Mouse (Mus musculus): Measurements from ENCODE around the gene Ptges2. TPM values are rescaled to one million over a fixed set of nuclear protein-coding genes. Genes with fewer than 3 reads are reported as not detected.
A peak's percentile ranks its signal among the peaks of the same experiment; 100 is the strongest.

Gene Ptges2
- polyA plus RNA-seq, 2 experiments: 11.4 to 11.6 TPM

GRCm38 (mm10) chr2:32404663-32405062 lies 9.0 kb downstream of the Ptges2 start:
- no peak overlapping the region for H3K27ac ChIP-seq
- no peaks in the 10 kb centered on the region for H3K9me3 ChIP-seq (ENCODE audit: control insufficient read depth, low read length)
- TF ChIP-seq EP300 (IDR thresholded peaks at IDR 0.05; ENCODE audit: low read depth) (no peak), CTCF (IDR thresholded peaks at IDR 0.05; ENCODE audit: low read depth) (peak; percentile 100)
- no peak overlapping the region for H3K4me2 ChIP-seq (ENCODE audit: low read depth)
- 0 out of 4 replicates have a peak, but pooled peaks cover 0 to 2% of the 10 kb centered on the region in 2 experiments for H3K4me1 ChIP-seq (replicated peaks; ENCODE audit: control insufficient read depth in 2 of 2, insufficient read depth in 2 of 2, low read length in 1 of 2)
- 13% methylated on average over 2 of the region's 2 CpGs for WGBS (ENCODE audit: insufficient replicate concordance)
- no peaks in the 10 kb centered on the region for H3K27me3 ChIP-seq (ENCODE audit: control insufficient read depth, insufficient read depth, low read length)
- DNase-seq (ENCODE audit: low read depth in 3 of 3, low spot score in 3 of 3) (peak; percentile 89 to 95 (median 95)), ATAC-seq (ENCODE audit: insufficient read depth) (peak; percentile 36; the same call in 1 of the 2 replicates)
- no peak overlapping the region for H3K4me3 ChIP-seq (ENCODE audit: insufficient read depth in 1 of 2, low read depth in 2 of 2, low read length in 2 of 2)
- no peak overlapping the region for H3K9ac ChIP-seq (replicated peaks)
- H3K36me3 ChIP-seq (replicated peaks; ENCODE audit: control insufficient read depth, insufficient read depth, low read depth): no peaks in the 10 kb centered on the region

GRCm38 (mm10) chr2:32407144-32407824 lies 11.6 kb downstream of the Ptges2 start:
- no peak overlapping the region for H3K9ac ChIP-seq (replicated peaks)
- 0 out of 4 replicates have a peak, but pooled peaks cover 0 to 2% of the 10 kb centered on the region in 2 experiments for H3K4me1 ChIP-seq (replicated peaks; ENCODE audit: control insufficient read depth in 2 of 2, insufficient read depth in 2 of 2, low read length in 1 of 2)
- TF ChIP-seq CTCF (IDR thresholded peaks at IDR 0.05; ENCODE audit: low read depth): no peak
- TF ChIP-seq EP300 (IDR thresholded peaks at IDR 0.05; ENCODE audit: low read depth): no peak
- no peaks in the 10 kb centered on the region for H3K36me3 ChIP-seq (replicated peaks; ENCODE audit: control insufficient read depth, insufficient read depth, low read depth)
- H3K27ac ChIP-seq: no peak overlapping the region
- DNase-seq (ENCODE audit: low read depth in 3 of 3, low spot score in 3 of 3) (no peak), ATAC-seq (ENCODE audit: insufficient read depth) (no peak)
- no peak overlapping the region for H3K4me3 ChIP-seq (ENCODE audit: insufficient read depth in 1 of 2, low read depth in 2 of 2, low read length in 2 of 2)
- no peaks in the 10 kb centered on the region for H3K27me3 ChIP-seq (ENCODE audit: control insufficient read depth, insufficient read depth, low read length)
- 64% methylated on average over 7 of the region's 7 CpGs for WGBS (ENCODE audit: insufficient replicate concordance)
- no peaks in the 10 kb centered on the region for H3K9me3 ChIP-seq (ENCODE audit: control insufficient read depth, low read length)
- no peak overlapping the region for H3K4me2 ChIP-seq (ENCODE audit: low read depth)

- Histone ChIP-seq H3K4me1 (replicated peaks; ENCODE audit: control insufficient read depth in 2 of 2, insufficient read depth in 2 of 2, low read length in 1 of 2) (0 out of 4 replicates have a peak, but pooled peaks cover 0 to 4% of the 10 kb centered on the region in 2 experiments), H3K4me3 (ENCODE audit: insufficient read depth in 1 of 2, low read depth in 2 of 2, low read length in 2 of 2) (no peak overlapping the region), H3K27ac (no peak overlapping the region), H3K4me2 (ENCODE audit: low read depth) (no peak overlapping the region), H3K27me3 (ENCODE audit: control insufficient read depth, insufficient read depth, low read length) (no peaks in the 10 kb centered on the region), H3K9ac (replicated peaks) (no peak overlapping the region), H3K36me3 (replicated peaks; ENCODE audit: control insufficient read depth, insufficient read depth, low read depth) (no peaks in the 10 kb centered on the region), H3K9me3 (ENCODE audit: control insufficient read depth, low read length) (no peaks in the 10 kb centered on the region)
- DNase-seq (ENCODE audit: low read depth in 3 of 3, low spot score in 3 of 3): no peak
- 65% methylated on average over 25 of the region's 25 CpGs for WGBS (ENCODE audit: insufficient replicate concordance)
- peak; percentile 52; the same call in 1 of the 2 replicates for ATAC-seq (ENCODE audit: insufficient read depth)
- no peak for TF ChIP-seq CTCF (IDR thresholded peaks at IDR 0.05; ENCODE audit: low read depth)
- no peak for TF ChIP-seq EP300 (IDR thresholded peaks at IDR 0.05; ENCODE audit: low read depth)
Observed at GRCm38 (mm10) chr2:32408429-32409424, 13.0 kb downstream of the Ptges2 start.

DNA sequence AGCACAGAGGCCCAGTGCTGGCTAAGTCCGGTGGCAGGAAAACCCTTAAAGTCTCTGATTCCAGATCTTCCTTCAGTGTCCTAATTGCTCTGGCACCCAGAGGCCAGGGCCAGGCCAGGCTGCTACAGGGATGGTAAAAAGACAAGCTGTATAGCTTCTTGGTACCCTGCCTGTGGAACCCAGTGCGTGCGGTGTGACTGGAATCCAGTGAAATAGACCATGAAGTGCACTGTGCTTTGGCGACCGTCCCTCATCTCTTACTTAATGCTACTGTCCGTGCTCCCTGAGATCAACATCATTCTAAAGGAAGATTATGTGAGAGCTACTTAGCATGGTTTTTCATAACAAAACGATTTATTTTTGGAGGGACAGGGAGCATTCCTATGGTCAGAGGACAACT lies 15.7 kb downstream of the Ptges2 start:
- no peaks in the 10 kb centered on the region for H3K27me3 ChIP-seq (ENCODE audit: control insufficient read depth, insufficient read depth, low read length)
- no peaks in the 10 kb centered on the region for H3K9me3 ChIP-seq (ENCODE audit: control insufficient read depth, low read length)
- no peak overlapping the region for H3K27ac ChIP-seq
- 73% methylated on average over 7 of the region's 7 CpGs for WGBS (ENCODE audit: insufficient replicate concordance)
- H3K36me3 ChIP-seq (replicated peaks; ENCODE audit: control insufficient read depth, insufficient read depth, low read depth): peaks cover 6% of the 10 kb centered on the region
- TF ChIP-seq CTCF (IDR thresholded peaks at IDR 0.05; ENCODE audit: low read depth) (no peak), EP300 (IDR thresholded peaks at IDR 0.05; ENCODE audit: low read depth) (no peak)
- no peak for ATAC-seq (ENCODE audit: insufficient read depth)
- no peak for DNase-seq (ENCODE audit: low read depth in 3 of 3, low spot score in 3 of 3)
- no peak overlapping the region for H3K4me2 ChIP-seq (ENCODE audit: low read depth)
- no peak overlapping the region for H3K4me3 ChIP-seq (ENCODE audit: insufficient read depth in 1 of 2, low read depth in 2 of 2, low read length in 2 of 2)
- H3K4me1 ChIP-seq (replicated peaks; ENCODE audit: control insufficient read depth in 2 of 2, insufficient read depth in 2 of 2, low read length in 1 of 2): 0 out of 4 replicates have a peak, but pooled peaks cover 0 to 4% of the 10 kb centered on the region in 2 experiments
- H3K9ac ChIP-seq (replicated peaks): no peak overlapping the region
